Comparison of ENCODE assay signal across 8 mouse cellular contexts in the genomic region with DNA sequence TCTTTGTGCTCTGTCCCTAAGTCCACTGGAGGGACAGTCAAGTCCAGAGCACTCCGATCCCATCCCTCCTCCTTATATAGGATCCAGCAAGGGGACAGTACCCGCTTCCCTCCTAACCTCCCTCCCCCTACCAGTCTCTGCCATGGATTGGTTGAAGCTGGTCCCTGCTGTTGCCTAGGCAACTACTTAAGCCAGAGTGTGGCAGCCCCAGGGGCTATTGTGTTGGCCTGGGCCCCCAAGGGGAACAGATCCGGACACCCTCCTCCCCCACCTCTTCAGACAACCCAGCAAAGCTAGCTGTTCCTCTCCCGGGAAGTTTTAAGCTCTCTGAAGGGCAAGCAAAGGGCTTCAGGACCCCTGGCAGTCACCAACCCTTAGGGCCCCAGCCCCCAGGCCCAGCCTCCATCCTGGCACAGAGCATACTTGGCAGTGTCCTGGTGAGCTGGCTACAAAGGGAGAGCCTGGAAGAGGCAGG. TPM values are rescaled to one million over a fixed set of nuclear protein-coding genes. Genes with fewer than 3 reads are reported as not detected.
DNase-seq lines count a peak whose midpoint lies in the region; ATAC-seq and TF ChIP-seq lines count a peak whose summit lies in the region.

TSS of gene Btbd17 (minus strand) at position 98 of the 475 bp plus-strand sequence.

- no peak for ATAC-seq in heart, embryonic 13.5 days (ENCODE audit: extremely low read depth, insufficient number of reproducible peaks, low FRiP score, low TSS enrichment)
- peak; percentile 85 for ATAC-seq in forebrain, embryonic 15.5 days (replicated peaks)
- ATAC-seq in neural tube, embryonic 11.5 days (ENCODE audit: insufficient read depth, low FRiP score, low TSS enrichment): peak; percentile 90

- peak within 1 kb of the TSS; percentile 52 for H3K4me3 ChIP-seq in heart, embryonic 13.5 days
- peak within 1 kb of the TSS; percentile 35 for H3K4me3 ChIP-seq in forebrain, embryonic 15.5 days
- peak within 1 kb of the TSS; percentile 18 for H3K4me3 ChIP-seq in neural tube, embryonic 11.5 days (ENCODE audit: low read depth, low read length)

- intact Hi-C loops in heart, postnatal 25 days (cut with DNase I): no loop called here

- no peak for DNase-seq in heart, postnatal 25 days (ENCODE audit: low spot score)
- DNase-seq in brain, embryonic 14.5 days (ENCODE audit: low read depth): peak; percentile 97
- peak in 1 of 2 experiments; percentile 79 for DNase-seq in left cerebral cortex, adult 8-10 months (ENCODE audit: low spot score in 2 of 2)
- peak; percentile 82 for DNase-seq in neural tube, embryonic 11.5 days (ENCODE audit: low spot score)
- no peak for DNase-seq in gastrocnemius, adult 8-10 months (ENCODE audit: low spot score in 2 of 2)
- no peak for DNase-seq in spleen, adult 18-20 months

- no peaks in the 10 kb centered on the region for H3K36me3 ChIP-seq in heart, embryonic 13.5 days
- H3K36me3 ChIP-seq in forebrain, embryonic 15.5 days: no peaks in the 10 kb centered on the region
- H3K36me3 ChIP-seq in neural tube, embryonic 11.5 days (ENCODE audit: control insufficient read depth, insufficient read depth, low read length): no peaks in the 10 kb centered on the region

- H3K4me1 ChIP-seq in heart, embryonic 13.5 days: peaks cover 21% of the 10 kb centered on the region
- H3K4me1 ChIP-seq in forebrain, embryonic 15.5 days: peaks cover 60% of the 10 kb centered on the region
- peaks cover 38% of the 10 kb centered on the region for H3K4me1 ChIP-seq in neural tube, embryonic 11.5 days (ENCODE audit: control insufficient read depth, insufficient read depth, low read length)

- peaks cover 56% of the 10 kb centered on the region for H3K27me3 ChIP-seq in heart, embryonic 13.5 days (replicated peaks)
- peaks cover 1% of the 10 kb centered on the region; the same call in 1 of the 2 replicates for H3K27me3 ChIP-seq in forebrain, embryonic 15.5 days
- H3K27me3 ChIP-seq in neural tube, embryonic 11.5 days (ENCODE audit: control insufficient read depth, insufficient read depth, low read length): peaks cover 25% of the 10 kb centered on the region

- H3K27ac ChIP-seq in heart, embryonic 13.5 days (replicated peaks): no peak within 1 kb of the TSS
- peak within 1 kb of the TSS; percentile 97 for H3K27ac ChIP-seq in forebrain, embryonic 15.5 days (replicated peaks)
- H3K27ac ChIP-seq in neural tube, embryonic 11.5 days (ENCODE audit: low read depth, low read length): peak within 1 kb of the TSS; percentile 98

- H3K4me2 ChIP-seq in heart, embryonic 13.5 days: peak within 1 kb of the TSS; percentile 73
- peak within 1 kb of the TSS; percentile 44 for H3K4me2 ChIP-seq in forebrain, embryonic 15.5 days (replicated peaks)
- peak within 1 kb of the TSS; percentile 85 for H3K4me2 ChIP-seq in neural tube, embryonic 11.5 days (ENCODE audit: low read depth)

- TF ChIP-seq CTCF in brain, embryonic 14.5 days (IDR thresholded peaks at IDR 0.05; ENCODE audit: borderline replicate concordance, extremely low read depth, insufficient read depth, insufficient read length): no peak

- 0 out of 2 replicates have a peak, but pooled peaks have one; percentile 8 for TF ChIP-seq POLR2A in brain, embryonic 14.5 days (IDR thresholded peaks at IDR 0.05; ENCODE audit: borderline replicate concordance, extremely low read depth, insufficient read depth, insufficient read length, poor library complexity, severe bottlenecking)

- peak within 1 kb of the TSS; percentile 61; the same call in 1 of the 2 replicates for H3K9ac ChIP-seq in heart, embryonic 13.5 days
- H3K9ac ChIP-seq in forebrain, embryonic 15.5 days (replicated peaks): peak within 1 kb of the TSS; percentile 20
- H3K9ac ChIP-seq in neural tube, embryonic 11.5 days (ENCODE audit: low read length): peak within 1 kb of the TSS; percentile 64

- 15% methylated on average over 4 of the region's 4 CpGs for WGBS in heart, embryonic 13.5 days
- under 1% methylated on average over 4 of the region's 4 CpGs for WGBS in forebrain, embryonic 15.5 days
- WGBS in neural tube, embryonic 11.5 days: 2% methylated on average over 4 of the region's 4 CpGs

- no peaks in the 10 kb centered on the region for H3K9me3 ChIP-seq in heart, embryonic 13.5 days
- H3K9me3 ChIP-seq in forebrain, embryonic 15.5 days: no peaks in the 10 kb centered on the region
- H3K9me3 ChIP-seq in neural tube, embryonic 11.5 days (ENCODE audit: control insufficient read depth, low read length): no peaks in the 10 kb centered on the region

RNA-seq across cellular contexts. Expression of gene Btbd17, which starts in this region (rescaled TPM):
- polyA plus RNA-seq in heart, embryonic 13.5 days (2015; fragmentation: Nextera tagmentation; extraction: Ambion mirVana): 0.24 TPM in 1 of 2 replicates, not detected in the other
- not detected for total RNA-seq in heart, postnatal 25 days (2021)
- polyA plus RNA-seq in brain, embryonic 14.5 days (2012; rRNA removed): 36.2 and 50.6 TPM in 2 replicates
- polyA plus RNA-seq in forebrain, embryonic 15.5 days (2015; fragmentation: Nextera tagmentation; extraction: Ambion mirVana): 26.4 and 29.7 TPM in 2 replicates
- 10 to 100 TPM; 21.5 to 28.4 (median 23.1) TPM for total RNA-seq in left cerebral cortex, adult 8-10 months (2022)
- polyA plus RNA-seq in neural tube, embryonic 11.5 days (2014; fragmentation: Nextera tagmentation; extraction: Ambion mirVana): 43.1 and 51.5 TPM in 2 replicates
- total RNA-seq in gastrocnemius, adult 8-10 months (2022): not detected

Comparison
In these comparisons a context has a peak if more than half of its experiments do, and no peak if none do; other contexts are left out.
1. RNA of gene Btbd17 (total RNA-seq): 21.5 to 28.4 TPM in left cerebral cortex, adult 8-10 months; not detected in heart, postnatal 25 days and not detected in gastrocnemius, adult 8-10 months; every median in the first group is over 10 times any median in the second.
2. RNA of gene Btbd17 (polyA plus RNA-seq): 43.1 to 51.5 TPM in neural tube, embryonic 11.5 days, 36.2 to 50.6 TPM in brain, embryonic 14.5 days and 26.4 to 29.7 TPM in forebrain, embryonic 15.5 days; 0.24 TPM in heart, embryonic 13.5 days; every median in the first group is over 10 times any median in the second.
3. DNase-seq: peak in brain, embryonic 14.5 days (single experiment) and neural tube, embryonic 11.5 days (single experiment); none in heart, postnatal 25 days (single experiment), gastrocnemius, adult 8-10 months (0 of 2) and spleen, adult 18-20 months (0 of 2).
4. Peak in every context shown above with its lines, with median percentiles within 50 percentile points of each other: H3K4me2 ChIP-seq, H3K4me3 ChIP-seq and H3K9ac ChIP-seq.